Mouse (Mus musculus): ENCODE results near the gene Trim6. TPM values are rescaled to one million over a fixed set of nuclear protein-coding genes. Genes with fewer than 3 reads are reported as not detected.
"Not testable (repeated sequence)": the region's sequence is repeated elsewhere in the genome, so short reads cannot be mapped to it uniquely, and the experiment has no call there.

Gene Trim6
- total RNA-seq (2021): under 1 TPM; 0.41 to 0.47 TPM
- long read RNA-seq: 0 reads

DNA sequence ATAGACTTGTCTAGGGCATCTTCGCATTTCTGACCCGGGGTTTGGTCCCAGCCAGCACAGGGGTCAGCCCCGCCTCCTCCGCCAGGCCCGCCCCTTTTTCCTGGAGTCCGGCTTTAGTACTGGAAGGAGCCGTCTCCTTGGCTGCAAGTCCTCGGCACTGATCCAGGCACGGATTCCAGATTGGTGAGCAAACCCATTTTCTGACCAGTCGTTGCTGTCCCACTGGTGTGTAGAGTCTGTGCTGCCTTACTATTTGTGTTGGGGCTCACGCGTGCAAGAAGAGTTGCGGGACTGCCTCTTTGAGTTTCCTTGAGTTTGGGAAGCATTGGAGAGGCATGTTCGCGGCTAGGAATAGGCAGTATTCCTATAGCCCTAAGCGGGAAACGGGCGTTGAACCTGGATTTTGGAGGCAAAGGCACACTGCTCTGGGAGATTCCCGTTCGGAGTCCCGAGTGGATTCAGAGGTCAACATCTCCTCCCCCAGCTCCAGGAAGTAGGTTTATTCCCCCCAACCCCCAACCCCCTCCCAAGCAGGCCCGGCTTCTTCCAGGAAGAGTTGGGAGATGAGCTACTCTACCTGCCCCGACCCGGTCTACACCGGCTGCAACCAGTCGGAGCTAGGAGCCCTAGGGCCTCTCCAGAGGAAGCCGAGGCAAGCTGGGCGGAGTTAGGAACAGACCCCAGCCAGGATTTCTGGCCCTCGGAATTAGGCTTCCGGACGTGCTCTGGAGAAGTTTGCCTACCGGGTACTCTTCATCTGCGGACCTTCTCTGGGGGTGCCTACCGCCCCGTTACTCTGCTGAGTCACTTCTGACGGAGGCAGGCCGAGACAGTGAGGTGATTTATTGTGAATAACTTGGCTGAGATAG is at the start of gene Trim6:
TSS of gene Trim6 (plus strand) at position 93 of the 869 bp plus-strand sequence.
- DNase-seq (ENCODE audit: low spot score in 2 of 2): peak; percentile 18 to 46

GRCm38 (mm10) chr7:104169634-104170204 is 48.9 kb upstream of the Trim6 start:
- DNase-seq (ENCODE audit: low spot score in 2 of 2): no peak

- DNase-seq (ENCODE audit: low spot score in 2 of 2): no peak
Measured at GRCm38 (mm10) chr7:104175085-104175484, 43.5 kb upstream of the Trim6 start.

DNA sequence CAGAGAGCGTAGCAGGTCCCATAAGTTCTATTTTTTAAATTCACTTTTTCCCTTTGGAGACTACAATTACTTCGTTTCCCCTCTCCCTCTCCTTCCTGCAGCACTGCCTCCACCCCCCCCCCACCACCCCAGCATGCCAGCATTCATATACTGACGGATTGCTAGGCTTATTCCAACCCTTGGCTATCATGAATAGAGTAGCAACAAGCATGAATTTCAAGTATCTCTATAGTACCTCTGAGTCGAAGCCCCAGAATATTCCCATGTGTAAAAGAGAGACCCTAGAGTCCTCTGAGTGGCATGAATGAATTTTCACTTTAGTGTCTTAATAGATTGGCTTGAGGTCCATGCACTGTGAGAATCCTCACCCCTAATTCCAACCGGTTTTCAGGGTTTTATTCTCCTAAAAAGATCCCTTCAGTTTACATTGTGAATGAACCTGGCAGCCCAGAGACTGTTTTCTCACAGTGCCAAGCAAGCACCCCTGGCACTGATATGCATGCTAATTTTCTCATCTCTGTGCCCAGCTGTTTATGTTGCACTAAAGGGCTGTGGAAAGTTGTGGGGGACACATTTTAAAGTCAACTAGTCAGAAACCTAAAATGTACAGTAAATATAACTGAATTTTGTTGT is 40.1 kb upstream of the Trim6 start:
- no peak for DNase-seq (ENCODE audit: low spot score in 2 of 2)

DNA sequence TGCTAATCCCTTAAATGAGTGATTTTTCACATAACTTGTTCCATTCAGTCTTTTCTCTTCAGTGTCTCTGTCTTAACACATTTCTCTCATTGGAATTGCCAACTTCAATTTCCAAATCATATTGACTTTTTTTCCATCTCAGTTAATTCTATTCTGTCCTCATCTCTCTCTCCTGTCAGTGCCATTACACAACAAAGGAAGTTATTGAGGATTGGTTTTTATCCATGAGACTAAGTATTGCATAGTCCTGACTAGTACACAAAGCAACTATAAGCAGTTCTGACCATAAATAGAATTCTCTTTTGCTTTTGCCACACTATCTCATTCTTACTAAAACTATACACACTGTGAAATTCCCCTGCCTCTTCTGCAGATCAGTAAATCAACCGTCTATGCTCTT is 39.5 kb upstream of the Trim6 start:
- DNase-seq (ENCODE audit: low spot score in 2 of 2): no peak

DNA sequence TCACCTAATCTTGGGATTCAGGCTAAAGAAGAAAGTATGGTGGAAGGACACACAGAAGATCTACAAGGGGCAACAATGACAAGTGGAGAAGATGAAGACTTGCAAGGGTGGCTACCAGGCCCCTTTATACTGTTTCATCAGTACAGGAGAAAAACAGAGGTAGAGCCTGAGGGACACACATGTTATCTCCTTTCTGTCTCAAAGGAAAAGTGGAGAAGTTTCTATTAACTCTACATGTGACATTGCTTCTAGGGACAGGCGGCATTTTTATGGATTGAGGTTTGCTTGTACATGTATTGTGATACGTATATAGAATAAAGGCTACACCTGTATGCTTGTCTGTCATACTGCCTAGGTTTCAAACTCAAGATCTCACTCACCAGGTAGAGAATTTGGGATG is 35.3 kb upstream of the Trim6 start, which contains the start of gene Olfr648:
TSS of gene Olfr648 (minus strand) at position 101 of the 400 bp plus-strand sequence.
- DNase-seq (ENCODE audit: low spot score in 2 of 2): no peak

- DNase-seq (ENCODE audit: low spot score in 2 of 2): no peak
Measured at GRCm38 (mm10) chr7:104191275-104191674, 27.3 kb upstream of the Trim6 start.

GRCm38 (mm10) chr7:104195885-104196284 is 22.7 kb upstream of the Trim6 start, which contains the start of gene Olfr649:
Olfr649 (minus strand) TSS chr7:104195985.
- DNase-seq (ENCODE audit: low spot score in 2 of 2): no peak

DNA sequence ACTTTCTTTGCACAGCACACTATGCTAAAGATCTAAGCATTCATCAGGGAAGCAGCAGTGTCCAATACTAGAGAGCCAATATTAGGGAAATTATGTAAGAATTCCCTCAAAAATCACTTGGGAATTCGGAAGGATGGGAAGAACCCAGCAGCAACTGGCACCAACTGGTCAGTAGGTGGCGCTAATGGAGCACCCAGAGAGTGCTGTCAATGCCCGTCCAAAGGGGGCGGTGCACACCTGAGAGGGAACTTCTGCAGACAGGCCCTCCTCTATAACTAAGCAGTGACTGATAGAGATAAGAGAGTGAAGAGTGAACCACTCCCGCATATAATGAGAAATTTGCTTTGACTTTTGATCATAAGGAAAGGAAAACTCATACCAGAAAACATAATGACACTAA is 18.8 kb upstream of the Trim6 start:
- DNase-seq (ENCODE audit: low spot score in 2 of 2): peak; percentile 44 to 61

GRCm38 (mm10) chr7:104206197-104206596 is 12.4 kb upstream of the Trim6 start:
- DNase-seq (ENCODE audit: low spot score in 2 of 2): no peak

DNA sequence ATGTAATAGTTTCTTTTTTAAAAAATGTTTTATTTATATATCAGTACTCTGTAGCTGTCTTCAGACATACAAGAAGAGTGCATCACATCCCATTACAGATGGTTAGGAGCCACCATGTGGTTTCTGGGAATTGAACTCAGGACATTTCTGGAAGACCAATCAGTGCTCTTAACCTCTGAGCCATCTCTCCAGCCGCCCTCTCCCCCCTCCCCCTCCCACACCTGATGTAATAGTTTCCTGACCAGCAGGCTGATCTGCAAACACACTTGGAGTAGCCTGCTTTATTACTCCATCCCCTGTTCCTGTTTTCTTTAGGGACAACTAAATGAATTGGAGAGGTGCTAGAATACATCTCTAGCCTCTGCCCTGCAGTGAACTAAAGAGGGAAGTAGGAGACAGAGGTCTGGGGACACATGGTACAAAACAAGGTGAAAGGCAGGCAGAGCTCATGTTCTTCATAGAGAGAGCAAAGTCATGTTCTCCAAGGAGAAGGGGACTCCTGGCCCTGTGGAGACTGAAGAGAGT is 2.5 kb upstream of the Trim6 start:
- DNase-seq (ENCODE audit: low spot score in 2 of 2): no peak

- no peak for DNase-seq (ENCODE audit: low spot score in 2 of 2)
Measured at GRCm38 (mm10) chr7:104217881-104218280, 712 bp upstream of the Trim6 start.

- DNase-seq (ENCODE audit: low spot score in 2 of 2): peak; percentile 12 to 23
Measured at GRCm38 (mm10) chr7:104231203-104231602, 12.6 kb downstream of the Trim6 start.

DNA sequence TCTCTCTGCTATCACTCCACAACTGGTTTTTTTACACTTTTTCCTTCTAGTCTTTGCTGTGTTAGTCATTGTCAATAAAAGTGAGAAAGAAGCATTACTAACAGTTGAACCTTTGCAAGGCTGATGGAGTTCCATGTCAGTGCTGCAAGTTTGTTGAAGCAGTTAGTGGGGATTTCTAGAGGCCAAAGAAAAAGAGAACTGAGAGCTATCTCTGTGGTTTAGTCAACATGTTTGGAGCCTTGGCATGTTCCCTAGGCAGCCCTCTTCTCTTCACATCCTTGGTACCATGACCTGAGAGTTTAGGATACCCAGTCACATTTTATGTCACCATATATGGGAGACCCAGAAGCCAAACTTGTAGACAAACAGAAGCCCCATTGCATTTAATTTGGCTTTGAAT is 22.3 kb downstream of the Trim6 start:
- DNase-seq (ENCODE audit: low spot score in 2 of 2): no peak

DNA sequence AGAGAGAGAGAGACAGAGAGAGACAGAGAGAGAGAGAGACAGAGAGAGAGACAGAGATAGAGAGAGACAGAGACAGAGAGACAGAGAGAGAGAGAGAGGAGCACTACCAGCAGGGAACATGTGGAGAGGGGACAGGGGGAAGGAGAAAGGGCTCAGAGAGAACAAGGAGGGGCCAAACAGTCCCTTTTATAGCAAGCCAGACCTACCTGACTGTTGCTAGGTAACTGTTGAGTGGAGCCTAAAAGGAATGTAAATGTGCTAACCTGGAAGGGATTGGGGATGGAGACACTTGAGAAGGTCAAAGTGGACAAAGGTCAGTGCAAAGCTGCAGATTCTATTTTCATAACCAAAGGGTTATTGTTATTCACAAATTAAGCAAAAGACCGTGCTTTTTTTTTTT is 25.0 kb downstream of the Trim6 start:
- DNase-seq (ENCODE audit: low spot score in 2 of 2): no peak

DNA sequence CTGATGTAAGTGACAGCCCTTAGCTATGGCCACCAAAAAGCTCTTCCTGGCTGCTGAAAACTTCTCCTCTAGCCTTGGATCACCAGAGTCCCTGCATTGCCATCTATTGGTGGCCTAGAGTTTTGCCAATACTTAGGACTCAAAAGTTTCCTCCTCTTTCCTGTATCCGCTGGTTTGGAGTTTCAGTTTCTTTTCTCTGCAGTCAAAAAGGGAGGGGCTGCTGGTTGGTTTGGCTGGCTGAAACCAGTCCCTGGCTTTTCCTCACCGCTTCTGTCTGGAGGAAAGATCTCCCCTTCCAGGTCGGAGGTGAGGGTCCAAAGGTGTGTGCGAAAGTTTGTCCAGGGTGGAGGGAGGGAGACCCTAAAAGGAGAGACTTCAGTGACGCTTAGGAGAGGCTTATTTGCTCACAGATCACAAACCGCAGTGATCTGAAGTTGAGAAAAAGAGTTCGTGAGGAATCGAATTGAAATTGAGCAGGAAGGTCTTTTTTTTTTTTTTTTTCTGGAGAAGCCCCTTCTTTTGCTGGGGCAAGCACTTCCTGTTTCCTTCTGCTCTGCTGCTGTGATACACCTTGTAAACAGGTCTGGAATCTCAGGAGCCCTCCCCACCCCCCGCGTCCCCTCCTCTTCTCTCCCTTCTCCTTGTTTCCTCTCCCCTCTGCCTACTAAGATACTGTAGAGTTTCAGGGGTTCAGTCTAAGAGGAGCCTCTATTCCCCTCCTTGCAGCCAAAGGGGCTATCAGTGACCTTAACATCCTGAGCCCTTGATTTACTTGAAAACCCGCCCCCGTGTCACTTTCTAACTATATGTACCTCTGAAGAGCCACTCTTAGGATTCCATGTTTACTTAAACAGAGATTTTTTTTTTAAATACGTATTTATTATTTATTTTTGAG is 25.9 kb downstream of the Trim6 start, which contains the start of gene Trim34a:
TSS of gene Trim34a (plus strand) at position 171 of the 895 bp plus-strand sequence.
- DNase-seq (ENCODE audit: low spot score in 2 of 2): peak; percentile 7 to 20

GRCm38 (mm10) chr7:104260380-104260779 is 41.8 kb downstream of the Trim6 start:
- not testable (repeated sequence) for DNase-seq (ENCODE audit: low spot score in 2 of 2)

- DNase-seq (ENCODE audit: low spot score in 2 of 2): not testable (repeated sequence)
Measured at GRCm38 (mm10) chr7:104265335-104265734, 46.7 kb downstream of the Trim6 start.

GRCm38 (mm10) chr7:104279361-104279760 is 60.8 kb downstream of the Trim6 start:
- DNase-seq (ENCODE audit: low spot score in 2 of 2): not testable (repeated sequence)
